Mouse (Mus musculus) left cerebral cortex, postnatal 14 days (tissue): ENCODE data around the gene Kcnmb1. TPM values are rescaled to one million over a fixed set of nuclear protein-coding genes. Genes with fewer than 3 reads are reported as not detected.

Source experiments
- DNase-seq, 2 experiments: peaks; one replicate each; pipeline ENCODE4 v3.0.0; 2021 to 2022; ENCODE audit warnings: low spot score in 2 of 2, mixed read lengths in 1 of 2
- intact Hi-C: fragments of 180-260 bp; cut with DNase I; formaldehyde crosslinking; loops from one replicate; pipeline ENCODE4 v1.15.1; 2025
- long read RNA-seq, 2 experiments: library from polyadenylated mRNA; stranded (forward); transcript quantifications; one replicate each; pipeline ENCODE4 v2.0.0; 2021
- total RNA-seq, 2 experiments: library from RNA; stranded (reverse); gene quantifications; 2 replicates each; pipeline ENCODE4 v1.2.3; 2021

Gene Kcnmb1
- total RNA-seq, result under 1 TPM; 0.23 to 0.42 TPM
- long read RNA-seq, experiment 1, result 0 reads
- long read RNA-seq, experiment 2, result 0 reads

DNA sequence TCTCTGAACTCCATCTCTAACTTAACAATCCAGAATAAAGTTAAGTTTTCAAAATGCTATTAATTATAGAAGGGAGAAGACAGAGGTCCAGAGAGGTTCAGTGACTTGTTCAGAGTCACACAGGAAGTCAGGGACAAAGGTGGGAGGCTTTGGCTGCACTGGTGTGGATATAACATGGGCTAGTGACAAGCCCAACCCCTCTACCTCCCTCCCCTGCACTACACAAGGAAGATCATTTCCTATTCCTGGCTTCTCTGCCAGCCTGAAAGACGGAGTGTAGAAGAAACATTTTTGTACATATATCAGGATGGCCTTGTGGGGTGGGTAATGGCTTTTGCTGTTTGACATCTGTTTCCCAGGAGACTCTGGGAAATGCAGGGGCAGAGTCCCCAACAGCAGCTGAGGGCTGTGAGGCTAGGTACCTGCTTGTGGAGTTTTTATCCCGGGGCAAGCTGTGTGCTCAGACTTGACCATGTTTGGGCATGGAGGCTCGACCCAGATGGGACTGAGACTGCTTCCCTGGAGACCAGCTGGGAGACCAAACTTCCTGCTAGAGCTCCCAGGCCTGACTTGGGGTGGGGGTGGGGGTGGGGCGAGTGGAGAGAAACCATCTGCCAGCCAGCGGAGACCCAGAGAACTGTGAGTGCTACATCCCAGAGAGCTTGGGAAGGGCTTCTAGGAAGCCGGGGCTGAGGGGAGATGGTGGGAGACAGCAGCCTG is at the start of gene Kcnmb1:
Kcnmb1 (plus strand) TSS at position 326 of the 720 bp plus-strand sequence.
- intact Hi-C loops, result no loop called here
- DNase-seq, result no peak

DNA sequence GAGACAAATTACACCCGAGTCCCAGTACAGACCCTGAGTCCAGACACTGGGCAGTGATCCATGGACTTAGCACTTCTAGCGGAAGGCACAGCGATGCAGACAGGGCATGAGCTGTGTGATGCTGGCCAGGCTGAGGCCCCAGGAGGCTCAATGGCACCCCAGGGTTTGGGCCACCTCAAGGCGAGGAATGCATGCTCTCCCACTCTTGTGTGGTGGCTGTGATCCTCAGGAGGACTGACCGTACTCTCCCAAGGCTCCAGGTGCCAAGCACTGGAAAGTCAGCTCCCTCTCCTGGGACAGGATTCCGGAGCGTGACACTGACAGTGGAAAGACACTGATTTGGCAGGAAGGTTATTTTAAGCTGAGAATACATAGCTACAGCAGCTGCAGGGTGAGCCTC is 49.8 kb upstream of the Kcnmb1 start:
- DNase-seq, result no peak
- intact Hi-C loops, result no loop called here

DNA sequence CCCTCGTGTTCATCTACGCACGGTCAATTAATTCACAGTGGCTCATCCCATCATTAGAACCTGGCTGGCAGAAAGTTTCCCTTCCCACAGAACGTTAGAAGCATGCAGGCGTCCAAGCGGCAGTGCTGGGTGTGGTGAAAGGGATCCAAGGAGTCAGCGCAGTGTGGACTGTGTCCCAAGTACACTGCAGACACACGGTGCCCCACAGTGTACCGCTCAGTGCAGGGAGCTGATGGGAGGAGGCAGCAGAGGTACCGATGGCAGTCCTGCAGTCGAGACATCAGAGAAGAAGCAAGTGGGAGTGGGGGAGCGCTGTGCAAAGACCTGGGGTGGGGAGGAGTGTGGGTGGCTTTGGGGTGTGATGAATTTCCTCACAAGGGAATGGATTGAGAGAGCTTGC is 48.6 kb upstream of the Kcnmb1 start:
- intact Hi-C loops, result no loop called here
- DNase-seq, result no peak

DNA sequence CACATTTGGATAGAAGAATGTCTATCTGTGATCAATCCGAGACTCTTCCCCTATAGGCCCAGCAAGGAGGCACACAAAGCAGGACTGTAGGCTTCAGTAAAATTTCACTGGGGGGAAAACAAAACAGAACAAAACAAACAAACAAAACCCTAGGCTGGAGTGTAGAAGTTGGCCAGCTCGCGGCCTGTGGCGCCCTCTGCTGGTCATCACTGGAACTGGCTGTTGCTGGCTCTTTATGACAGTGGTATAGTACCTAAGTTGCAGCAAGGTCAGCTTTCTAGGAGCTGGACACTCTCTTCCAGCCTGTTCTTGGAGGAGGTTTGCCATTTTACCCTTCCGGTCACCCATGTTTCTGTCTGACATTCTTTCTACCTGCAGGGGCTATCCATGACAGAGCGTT is 45.2 kb upstream of the Kcnmb1 start:
- peak; percentile 78 to 83 for DNase-seq

DNA sequence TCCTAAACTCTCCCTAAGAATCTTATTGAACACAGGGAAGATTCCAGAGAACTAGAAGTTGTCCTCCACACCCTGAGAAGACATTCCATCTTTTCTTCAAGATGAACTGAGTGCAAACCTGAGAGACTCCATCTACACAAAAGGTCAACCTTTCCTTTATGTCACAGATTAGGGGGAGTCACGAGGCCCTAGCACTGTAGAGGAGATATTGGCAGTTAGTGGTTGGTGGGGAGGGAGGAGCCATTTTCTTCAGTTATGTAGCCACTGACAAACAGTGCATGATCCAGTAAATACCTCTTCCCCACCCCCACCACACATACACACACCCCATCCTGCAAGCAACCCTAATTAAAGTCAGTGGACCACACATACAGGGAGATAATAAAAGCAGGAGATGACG is 44.4 kb upstream of the Kcnmb1 start:
- no peak for DNase-seq
- intact Hi-C loops, result no loop called here

More for the DNA sequence above, 45.2 kb upstream of the Kcnmb1 start:
- intact Hi-C loops, result loop anchor here (1.0 kb wide), 2 partner anchors 184 to 192 kb away; no protein-coding TSS in a partner anchor

DNA sequence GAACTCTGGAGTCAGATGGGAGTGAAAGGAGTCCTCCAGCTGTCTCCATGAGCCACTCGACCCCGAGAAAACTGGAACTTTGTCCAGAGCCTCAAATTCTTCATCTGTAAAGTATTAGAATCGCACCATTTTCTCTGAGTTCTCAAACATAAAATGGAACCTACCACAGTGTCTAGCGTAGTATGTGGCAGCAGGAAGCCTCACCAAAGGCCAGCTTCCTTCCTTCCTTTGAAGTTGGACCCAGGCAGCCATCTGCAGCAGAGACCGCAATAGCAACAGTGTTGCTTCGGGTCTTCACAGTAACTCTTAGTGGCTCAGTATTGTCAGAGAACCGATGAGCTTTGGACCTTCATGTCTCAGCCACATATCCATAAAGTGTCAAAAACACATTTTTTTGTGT is 43.0 kb upstream of the Kcnmb1 start:
- no peak for DNase-seq

DNA sequence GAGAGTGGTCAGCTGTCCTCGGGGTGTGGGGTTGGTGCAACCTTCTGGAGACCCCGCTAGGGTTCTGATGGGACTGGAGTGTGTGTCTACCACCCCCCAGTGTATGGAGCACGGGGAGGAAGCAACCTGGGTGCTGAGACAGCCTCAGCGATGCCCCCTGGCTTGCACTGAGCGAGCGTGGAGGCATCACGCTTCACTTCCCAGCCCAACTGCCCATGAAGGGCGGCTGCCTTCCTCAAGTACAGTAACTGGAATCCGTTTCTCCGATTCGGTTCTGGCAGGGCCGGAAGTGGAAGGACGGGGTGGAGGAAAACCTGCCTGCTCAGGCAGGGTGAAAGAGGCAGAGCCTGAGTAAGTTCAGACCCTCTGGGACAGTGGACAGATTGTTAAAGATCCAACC is 41.4 kb upstream of the Kcnmb1 start:
- no peak for DNase-seq
- intact Hi-C loops, result loop anchor here (10.0 kb wide), 1 partner anchor 293 kb away; no protein-coding TSS in a partner anchor

More for the DNA sequence above, 43.0 kb upstream of the Kcnmb1 start:
- intact Hi-C loops, result loop anchor here (10.0 kb wide), 1 partner anchor 295 kb away; no protein-coding TSS in a partner anchor

DNA sequence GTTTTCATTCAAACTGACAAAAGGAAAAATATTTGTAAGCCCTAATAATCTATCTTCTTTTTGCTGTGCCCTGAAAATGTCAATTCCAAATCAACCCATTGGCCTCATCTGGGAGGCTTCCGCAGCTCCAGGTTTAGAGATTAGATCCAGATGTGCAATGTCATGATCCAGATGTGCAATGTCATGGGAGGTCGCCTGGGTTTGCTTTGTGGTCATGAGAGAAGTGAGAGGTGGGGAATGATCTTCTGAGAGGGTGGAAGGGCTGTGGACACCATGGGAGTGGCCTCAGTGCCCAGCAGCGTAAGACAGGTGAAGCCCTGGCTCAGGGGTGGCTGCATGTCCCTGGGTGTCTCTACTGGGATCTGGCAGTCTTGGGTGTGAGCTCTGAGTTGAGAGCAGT is 39.8 kb upstream of the Kcnmb1 start:
- intact Hi-C loops, result loop anchor here (10.0 kb wide), 1 partner anchor 292 kb away; no protein-coding TSS in a partner anchor
- DNase-seq, result no peak

DNA sequence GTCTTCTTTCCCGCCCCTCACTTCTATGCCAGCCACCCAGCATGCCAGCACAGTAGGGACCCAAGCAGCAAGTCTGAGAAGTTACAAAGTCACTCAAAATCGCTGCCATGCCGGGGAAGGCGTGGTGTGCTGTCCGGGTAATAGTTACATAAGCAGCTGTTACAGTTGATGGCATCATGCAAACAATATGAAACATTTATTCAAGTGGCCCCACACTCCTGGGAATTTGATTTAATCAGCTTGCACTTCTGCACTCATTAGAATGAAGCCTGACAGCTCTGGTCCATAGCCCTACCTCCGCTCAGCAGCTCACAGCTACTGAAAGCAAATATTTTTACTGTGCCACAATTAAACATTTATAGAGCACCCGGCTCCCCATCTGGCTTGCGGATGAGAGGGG is 37.0 kb upstream of the Kcnmb1 start:
- intact Hi-C loops, result loop anchor here (5.0 to 10.0 kb wide), 2 partner anchors 82 to 289 kb away; no protein-coding TSS in a partner anchor
- no peak for DNase-seq

DNA sequence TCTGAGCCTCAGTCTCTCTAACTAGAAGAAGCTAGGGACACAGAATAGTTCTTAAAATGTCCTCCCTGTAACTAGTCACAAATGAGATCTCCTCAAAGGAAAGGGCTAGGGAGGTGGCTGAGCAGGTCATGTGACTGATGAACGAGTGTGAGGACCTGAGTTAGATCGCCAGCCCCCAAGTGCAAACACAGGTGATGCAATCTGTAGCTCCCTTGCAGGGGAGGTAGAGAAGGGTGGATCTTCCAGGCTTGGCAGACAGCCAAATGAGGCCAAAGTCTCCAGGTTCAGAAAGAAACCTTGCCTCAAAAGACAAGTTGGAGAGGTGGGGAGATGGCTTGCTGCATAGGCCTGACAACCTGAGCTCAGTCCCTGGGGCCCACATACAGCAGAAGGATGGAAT is 36.3 kb upstream of the Kcnmb1 start:
- DNase-seq, result no peak
- intact Hi-C loops, result loop anchor here (5.0 to 10.0 kb wide), 2 partner anchors 81 to 288 kb away; no protein-coding TSS in a partner anchor

DNA sequence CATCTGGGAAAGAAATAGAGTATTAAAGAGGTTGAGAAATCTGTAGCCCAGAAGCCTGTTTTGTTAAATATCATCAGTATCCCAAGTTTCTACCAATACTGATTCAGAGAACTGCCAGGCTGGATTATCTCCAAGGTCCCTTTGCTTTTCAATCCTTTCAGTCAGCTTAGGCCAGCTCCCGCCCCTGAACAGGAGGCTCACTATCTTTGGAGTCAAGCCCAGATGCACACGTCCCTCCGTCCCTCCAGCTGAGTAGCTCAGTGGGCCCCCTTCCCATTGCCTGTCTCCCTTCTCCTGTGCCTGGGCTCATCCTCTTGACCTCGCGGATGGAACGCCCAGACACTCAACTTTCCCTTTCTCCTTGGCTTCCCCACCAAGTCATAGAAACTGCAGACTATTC is 35.5 kb upstream of the Kcnmb1 start:
- intact Hi-C loops, result loop anchor here (5.0 to 10.0 kb wide), 2 partner anchors 80 to 287 kb away; no protein-coding TSS in a partner anchor
- DNase-seq, result no peak

DNA sequence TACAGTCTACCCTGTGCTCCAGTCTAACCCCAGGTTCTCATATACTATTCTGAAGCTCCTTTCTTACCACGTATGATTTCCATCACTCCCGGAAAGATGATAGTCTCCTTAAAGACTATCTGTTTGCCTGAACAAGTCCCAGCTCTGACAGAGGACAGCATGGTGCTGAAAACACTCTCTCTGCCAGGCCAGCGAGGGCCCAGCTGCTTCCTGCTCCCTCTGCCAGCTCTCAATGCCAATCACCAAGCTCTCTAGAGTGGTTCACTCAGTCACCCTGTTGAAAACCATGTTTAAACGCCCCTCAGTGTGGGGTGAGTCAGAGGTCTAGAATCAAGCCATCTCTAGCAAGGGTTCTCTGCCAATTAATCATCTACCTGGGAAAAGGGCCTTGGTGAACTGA is 35.0 kb upstream of the Kcnmb1 start:
- no peak for DNase-seq
- intact Hi-C loops, result loop anchor here (5.0 to 10.0 kb wide), 2 partner anchors 79 to 287 kb away; no protein-coding TSS in a partner anchor

DNA sequence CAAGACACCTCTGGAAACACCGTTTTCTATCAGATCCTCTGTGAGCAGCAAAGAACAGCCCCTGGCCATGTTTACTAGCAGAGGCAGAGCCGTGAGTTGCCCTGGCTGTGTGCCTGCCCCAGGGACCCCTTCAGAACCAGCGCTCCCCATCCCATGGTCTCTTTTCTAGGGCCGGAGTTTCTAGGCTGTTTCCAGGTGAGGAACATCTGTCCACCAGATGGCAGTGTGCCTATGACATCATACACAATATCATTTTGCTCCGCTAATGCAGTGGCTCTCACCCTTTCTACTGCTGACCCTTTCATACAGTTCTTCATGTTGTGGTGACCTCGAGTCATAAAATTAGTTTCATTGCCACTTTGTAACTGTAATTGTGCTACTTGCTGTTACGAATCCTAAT is 34.2 kb upstream of the Kcnmb1 start:
- intact Hi-C loops, result loop anchor here (5.0 to 10.0 kb wide), 2 partner anchors 79 to 286 kb away; no protein-coding TSS in a partner anchor
- DNase-seq, result peak in 1 of 2 experiments; percentile 63

DNA sequence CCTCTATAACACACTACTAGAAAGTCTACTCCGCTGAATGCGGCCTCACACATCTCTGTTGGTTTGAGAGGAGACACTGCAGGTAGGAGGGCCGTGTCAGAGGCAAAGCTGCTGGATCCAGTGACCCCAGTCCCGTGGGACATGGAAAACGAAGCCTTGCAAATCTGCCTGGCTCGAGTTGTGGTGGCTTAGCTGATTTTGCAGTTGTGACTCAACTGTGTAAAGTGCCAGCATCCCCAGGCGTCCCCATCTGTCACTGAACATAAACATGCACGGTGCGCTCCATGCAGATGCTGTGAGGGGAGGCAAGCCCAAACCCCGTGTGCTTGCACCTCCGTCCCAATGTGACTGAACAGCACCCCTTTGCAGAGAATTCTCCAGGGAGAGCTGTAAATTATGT is 33.4 kb upstream of the Kcnmb1 start:
- peak in 1 of 2 experiments; percentile 21 for DNase-seq
- intact Hi-C loops, result loop anchor here (5.0 to 10.0 kb wide), 2 partner anchors 78 to 285 kb away; no protein-coding TSS in a partner anchor

DNA sequence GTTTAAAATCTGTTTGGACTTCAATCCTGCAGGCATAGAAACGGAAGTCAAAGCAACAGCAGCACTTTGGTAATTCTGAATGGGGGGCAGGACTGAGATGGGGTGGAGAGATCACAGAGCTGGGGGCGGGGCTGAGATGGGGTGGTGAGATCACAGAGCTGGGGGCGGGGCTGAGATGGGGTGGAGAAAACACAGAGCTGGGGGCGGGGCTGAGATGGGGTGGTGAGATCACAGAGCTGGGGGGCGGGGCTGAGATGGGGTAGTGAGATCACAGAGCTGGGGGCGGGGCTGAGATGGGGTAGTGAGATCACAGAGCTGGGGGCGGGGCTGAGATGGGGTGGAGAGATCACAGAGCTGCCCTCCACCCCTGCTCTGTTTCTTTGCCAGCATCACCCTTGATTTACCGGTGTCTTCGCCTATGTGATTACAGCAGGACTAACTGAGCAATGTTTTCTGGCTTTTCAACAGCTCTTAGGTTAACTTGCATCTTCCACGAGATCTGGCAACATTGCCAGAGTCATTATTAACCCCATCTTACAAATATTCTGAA is 30.9 kb upstream of the Kcnmb1 start:
- no peak for DNase-seq
- intact Hi-C loops, result no loop called here

DNA sequence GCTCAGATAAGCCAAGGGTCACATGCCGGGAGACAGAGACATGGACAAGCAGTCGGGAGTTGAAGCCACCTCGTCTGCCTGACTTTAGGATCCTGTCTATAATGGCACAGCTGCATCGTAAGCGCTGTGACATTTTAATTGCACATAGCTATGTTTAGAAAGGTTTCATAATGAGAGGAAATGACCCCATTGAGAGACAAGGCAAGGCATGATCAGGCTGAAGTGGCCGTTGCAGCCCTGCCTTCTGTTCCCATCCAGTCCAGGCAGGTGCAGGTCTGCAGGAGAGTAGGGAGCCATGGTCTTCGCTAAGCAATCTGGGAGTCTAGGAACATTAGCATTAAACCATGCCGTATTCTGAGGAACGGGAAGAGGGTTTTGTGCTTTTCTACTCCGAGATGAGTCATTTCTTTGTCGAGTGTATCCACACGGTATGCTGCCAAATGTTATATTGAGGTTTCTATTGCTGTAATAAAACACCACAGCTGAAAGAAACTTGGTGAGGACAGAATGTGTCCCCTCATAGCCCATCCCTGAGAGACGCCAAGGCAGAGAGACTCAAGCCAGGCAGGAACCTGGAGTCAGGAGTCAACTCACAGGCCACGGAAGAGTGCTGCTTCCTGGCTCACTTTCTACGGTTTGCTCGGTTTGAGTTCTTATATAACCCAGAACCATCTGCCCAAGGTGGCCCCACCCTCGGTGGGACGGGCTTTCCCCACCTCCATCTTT is 30.3 kb upstream of the Kcnmb1 start:
- intact Hi-C loops, result no loop called here
- peak in 1 of 2 experiments; percentile 52 for DNase-seq

DNA sequence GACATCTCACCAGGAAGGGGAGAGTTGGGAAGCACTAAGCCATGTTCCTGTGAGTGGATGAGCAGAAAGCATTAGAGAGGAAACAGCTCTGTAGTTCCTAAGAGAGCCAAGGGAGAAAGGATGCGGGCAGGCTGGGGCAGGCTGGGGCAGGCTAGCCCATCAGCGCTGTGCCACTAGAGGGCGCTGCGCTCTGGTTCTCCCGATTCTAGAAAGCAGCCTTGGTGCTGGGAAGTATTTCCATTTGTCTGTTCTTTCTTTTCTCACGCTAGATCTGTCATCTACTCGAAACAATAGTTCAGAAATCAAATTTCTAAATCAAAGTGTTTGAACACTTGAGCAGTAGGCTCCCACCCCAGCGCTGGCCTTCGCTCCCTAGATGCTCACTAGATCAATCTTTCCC is 28.5 kb upstream of the Kcnmb1 start:
- no peak for DNase-seq
- intact Hi-C loops, result no loop called here

DNA sequence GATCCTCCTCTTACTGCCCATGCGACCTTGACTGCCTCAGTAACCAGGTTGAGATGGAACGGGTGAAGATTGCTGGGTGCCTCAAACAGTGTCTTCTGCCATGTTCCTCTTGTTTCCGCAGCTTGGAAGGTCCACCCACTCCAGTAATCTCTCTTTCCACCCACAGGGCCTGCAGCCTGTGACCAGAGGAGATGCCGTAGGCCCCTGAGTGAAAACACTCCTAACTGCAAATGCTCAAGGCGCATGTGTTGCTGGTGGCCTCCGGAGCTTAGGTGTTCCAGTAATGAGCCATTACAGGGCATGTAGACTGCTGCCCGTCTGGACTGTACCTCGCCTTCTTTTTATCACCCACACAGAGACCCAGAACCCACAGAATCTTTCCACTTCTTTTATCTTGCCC is 25.2 kb upstream of the Kcnmb1 start:
- intact Hi-C loops, result no loop called here
- no peak for DNase-seq

DNA sequence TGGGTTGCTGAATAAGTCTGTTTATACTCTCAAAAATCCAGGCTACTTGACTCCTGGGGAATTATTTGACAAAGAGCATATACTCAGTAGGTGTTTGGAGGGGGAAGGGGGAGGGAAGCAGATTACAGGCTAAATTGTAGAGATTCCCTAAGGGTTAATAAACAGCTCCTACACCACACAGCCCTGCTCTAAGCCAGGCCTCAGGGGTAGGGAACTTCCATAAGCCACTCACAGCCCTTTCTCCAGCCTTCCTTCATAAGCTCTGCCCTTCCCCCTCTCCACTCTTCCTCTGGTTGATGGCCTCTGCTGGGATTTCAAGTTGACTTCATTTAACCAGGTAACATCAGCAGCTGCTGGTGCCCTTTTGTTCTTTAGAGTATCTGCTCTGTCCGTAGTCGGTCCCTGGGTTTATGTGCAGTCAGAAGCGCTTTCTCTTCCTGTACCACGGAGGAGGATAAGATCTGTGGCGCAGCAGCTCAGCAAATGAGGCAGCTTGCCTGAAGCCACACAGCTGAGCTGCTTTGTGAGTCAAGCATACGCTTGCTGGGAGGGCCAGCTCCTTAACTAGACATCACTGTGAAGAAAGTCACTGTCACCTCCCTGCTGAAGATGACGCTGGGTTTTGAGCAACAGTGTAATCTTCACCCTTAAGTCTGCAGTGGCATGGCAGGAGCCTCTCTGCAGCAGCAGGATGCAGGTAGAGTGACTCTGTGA is 24.1 kb upstream of the Kcnmb1 start:
- intact Hi-C loops, result no loop called here
- DNase-seq, result no peak
